Mouse (Mus musculus): Measurements from ENCODE around the gene Glb1l2. TPM values are rescaled to one million over a fixed set of nuclear protein-coding genes. Genes with fewer than 3 reads are reported as not detected.

The Glb1l2 gene
- total RNA-seq (2014; rRNA removed) (2.8 TPM in 2 replicates), polyA plus RNA-seq (2015; fragmentation: Nextera tagmentation; extraction: Ambion mirVana) (2.2 and 2.6 TPM in 2 replicates)

GRCm38 (mm10) chr9:26805935-26806666, at the start of gene Glb1l2:
TSS of gene Glb1l2 (minus strand) at chr9:26806468.
- WGBS, result under 1% methylated on average over 33 of the region's 33 CpGs
- TF ChIP-seq CTCF (IDR thresholded peaks at IDR 0.05), result peak; percentile 54
- no peaks in the 10 kb centered on the region for H3K36me3 ChIP-seq (ENCODE audit: insufficient read depth, low read length)
- no peaks in the 10 kb centered on the region for H3K4me1 ChIP-seq (ENCODE audit: insufficient read depth, low read length)
- peak within 1 kb of the TSS; percentile 44 for H3K4me3 ChIP-seq (ENCODE audit: low read depth, low read length)
- ATAC-seq (ENCODE audit: low FRiP score), result peak; percentile 100
- H3K27me3 ChIP-seq (ENCODE audit: insufficient read depth, low read length), result no peaks in the 10 kb centered on the region
- H3K4me2 ChIP-seq (ENCODE audit: low read depth, low read length, poor library complexity, severe bottlenecking), result peak within 1 kb of the TSS; percentile 64
- no peaks in the 10 kb centered on the region for H3K9me3 ChIP-seq (ENCODE audit: low read length)
- H3K9ac ChIP-seq (replicated peaks; ENCODE audit: low read length, poor library complexity, severe bottlenecking), result peak within 1 kb of the TSS; percentile 50; the same call in 1 of the 2 replicates
- no peak within 1 kb of the TSS for H3K27ac ChIP-seq (ENCODE audit: low read depth, low read length)
- peak; percentile 96 for DNase-seq (ENCODE audit: low spot score)

GRCm38 (mm10) chr9:26831089-26831488, 24.8 kb upstream of the Glb1l2 start:
- Histone ChIP-seq H3K9me3 (ENCODE audit: low read length) (no peaks in the 10 kb centered on the region), H3K27me3 (ENCODE audit: insufficient read depth, low read length) (no peaks in the 10 kb centered on the region), H3K27ac (ENCODE audit: low read depth, low read length) (no peak overlapping the region), H3K4me2 (ENCODE audit: low read depth, low read length, poor library complexity, severe bottlenecking) (no peak overlapping the region), H3K9ac (replicated peaks; ENCODE audit: low read length, poor library complexity, severe bottlenecking) (no peak overlapping the region), H3K4me3 (ENCODE audit: low read depth, low read length) (no peak overlapping the region), H3K4me1 (ENCODE audit: insufficient read depth, low read length) (no peaks in the 10 kb centered on the region), H3K36me3 (ENCODE audit: insufficient read depth, low read length) (no peaks in the 10 kb centered on the region)
- ATAC-seq (ENCODE audit: low FRiP score) (no peak), DNase-seq (ENCODE audit: low spot score) (no peak)
- no peak for TF ChIP-seq CTCF (IDR thresholded peaks at IDR 0.05)
- WGBS, result 86% methylated on average over 3 of the region's 3 CpGs

- whole genome bisulfite sequencing, result 73% methylated on average over 1 of the region's 1 CpGs
- Histone ChIP-seq H3K27ac (ENCODE audit: low read depth, low read length) (no peak overlapping the region), H3K36me3 (ENCODE audit: insufficient read depth, low read length) (no peaks in the 10 kb centered on the region), H3K4me2 (ENCODE audit: low read depth, low read length, poor library complexity, severe bottlenecking) (no peak overlapping the region), H3K4me1 (ENCODE audit: insufficient read depth, low read length) (no peaks in the 10 kb centered on the region), H3K27me3 (ENCODE audit: insufficient read depth, low read length) (no peaks in the 10 kb centered on the region), H3K4me3 (ENCODE audit: low read depth, low read length) (no peak overlapping the region), H3K9me3 (ENCODE audit: low read length) (no peaks in the 10 kb centered on the region), H3K9ac (replicated peaks; ENCODE audit: low read length, poor library complexity, severe bottlenecking) (no peak overlapping the region)
- DNase-seq (ENCODE audit: low spot score) (no peak), ATAC-seq (ENCODE audit: low FRiP score) (no peak)
- no peak for TF ChIP-seq CTCF (IDR thresholded peaks at IDR 0.05)
Measured at GRCm38 (mm10) chr9:26819942-26820341, 13.7 kb upstream of the Glb1l2 start.

GRCm38 (mm10) chr9:26808735-26809134, 2.5 kb upstream of the Glb1l2 start:
- WGBS, result 87% methylated on average over 2 of the region's 2 CpGs
- H3K36me3 ChIP-seq (ENCODE audit: insufficient read depth, low read length), result no peaks in the 10 kb centered on the region
- TF ChIP-seq CTCF (IDR thresholded peaks at IDR 0.05), result no peak

GRCm38 (mm10) chr9:26804321-26804720, 1.9 kb downstream of the Glb1l2 start:
- H3K4me2 ChIP-seq (ENCODE audit: low read depth, low read length, poor library complexity, severe bottlenecking), result no peak overlapping the region
- DNase-seq (ENCODE audit: low spot score) (no peak), ATAC-seq (ENCODE audit: low FRiP score) (no peak)
- no peak for TF ChIP-seq CTCF (IDR thresholded peaks at IDR 0.05)
- no peak overlapping the region for H3K9ac ChIP-seq (replicated peaks; ENCODE audit: low read length, poor library complexity, severe bottlenecking)
- H3K9me3 ChIP-seq (ENCODE audit: low read length), result no peaks in the 10 kb centered on the region
- H3K27ac ChIP-seq (ENCODE audit: low read depth, low read length), result no peak overlapping the region
- no peaks in the 10 kb centered on the region for H3K27me3 ChIP-seq (ENCODE audit: insufficient read depth, low read length)
- no peak overlapping the region for H3K4me3 ChIP-seq (ENCODE audit: low read depth, low read length)
- no peaks in the 10 kb centered on the region for H3K36me3 ChIP-seq (ENCODE audit: insufficient read depth, low read length)
- H3K4me1 ChIP-seq (ENCODE audit: insufficient read depth, low read length), result no peaks in the 10 kb centered on the region

More at GRCm38 (mm10) chr9:26808735-26809134, 2.5 kb upstream of the Glb1l2 start:
- H3K4me2 ChIP-seq (ENCODE audit: low read depth, low read length, poor library complexity, severe bottlenecking), result no peak overlapping the region
- no peaks in the 10 kb centered on the region for H3K4me1 ChIP-seq (ENCODE audit: insufficient read depth, low read length)
- H3K9ac ChIP-seq (replicated peaks; ENCODE audit: low read length, poor library complexity, severe bottlenecking), result no peak overlapping the region
- H3K9me3 ChIP-seq (ENCODE audit: low read length), result no peaks in the 10 kb centered on the region
- no peaks in the 10 kb centered on the region for H3K27me3 ChIP-seq (ENCODE audit: insufficient read depth, low read length)
- ATAC-seq (ENCODE audit: low FRiP score), result no peak
- H3K27ac ChIP-seq (ENCODE audit: low read depth, low read length), result no peak overlapping the region
- no peak for DNase-seq (ENCODE audit: low spot score)
- no peak overlapping the region for H3K4me3 ChIP-seq (ENCODE audit: low read depth, low read length)

GRCm38 (mm10) chr9:26800357-26800756, 5.9 kb downstream of the Glb1l2 start:
- Histone ChIP-seq H3K27me3 (ENCODE audit: insufficient read depth, low read length) (no peaks in the 10 kb centered on the region), H3K27ac (ENCODE audit: low read depth, low read length) (no peak overlapping the region), H3K9me3 (ENCODE audit: low read length) (no peaks in the 10 kb centered on the region), H3K4me2 (ENCODE audit: low read depth, low read length, poor library complexity, severe bottlenecking) (no peak overlapping the region), H3K9ac (replicated peaks; ENCODE audit: low read length, poor library complexity, severe bottlenecking) (no peak overlapping the region), H3K4me3 (ENCODE audit: low read depth, low read length) (no peak overlapping the region), H3K4me1 (ENCODE audit: insufficient read depth, low read length) (no peaks in the 10 kb centered on the region), H3K36me3 (ENCODE audit: insufficient read depth, low read length) (no peaks in the 10 kb centered on the region)
- no peak for ATAC-seq (ENCODE audit: low FRiP score)
- no peak for TF ChIP-seq CTCF (IDR thresholded peaks at IDR 0.05)
- 94% methylated on average over 2 of the region's 2 CpGs for WGBS
- no peak for DNase-seq (ENCODE audit: low spot score)
